Mouse (Mus musculus) heart, embryonic 16.5 days (tissue): ENCODE measurements around the gene Jak1. TPM values are rescaled to one million over a fixed set of nuclear protein-coding genes. Genes with fewer than 3 reads are reported as not detected.
"Not testable (repeated sequence)": the region's sequence is repeated elsewhere in the genome, so short reads cannot be mapped to it uniquely, and the experiment has no call there.

Source experiments
- ATAC-seq: fragments of 200-750 bp; cut with Nextera tagmentation; replicated peaks from 2 replicates; pipeline ENCODE4 v1.8.0; 2017; ENCODE audit warnings: moderate number of reproducible peaks; ENCODE audit not compliant: insufficient read depth, low FRiP score; ENCODE audit errors: extremely low read depth
- H3K27ac ChIP-seq: fragments of 300-500 bp; sonication (generic); 2 replicates; pipeline ENCODE4 v1.5.1; 2014; ENCODE audit warnings: mild to moderate bottlenecking, low read length, control low read depth, moderate library complexity
- H3K27me3 ChIP-seq: fragments of 300-500 bp; sonication (generic); 2 replicates; pipeline ENCODE4 v1.6.1; 2014; ENCODE audit warnings: low read length, mixed read lengths; ENCODE audit not compliant: control insufficient read depth, insufficient read depth
- H3K36me3 ChIP-seq: fragments of 300-500 bp; sonication (generic); 2 replicates; pipeline ENCODE4 v1.6.1; 2014; ENCODE audit not compliant: control insufficient read depth, insufficient read depth
- H3K4me1 ChIP-seq: fragments of 300-500 bp; sonication (generic); 2 replicates; pipeline ENCODE4 v1.6.1; 2014; ENCODE audit warnings: low read length, mixed read lengths; ENCODE audit not compliant: control insufficient read depth, insufficient read depth
- H3K4me2 ChIP-seq: fragments of 300-500 bp; sonication (generic); 2 replicates; pipeline ENCODE4 v1.6.1; 2014; ENCODE audit warnings: low read depth, mild to moderate bottlenecking, control low read depth, low read length
- H3K4me3 ChIP-seq: fragments of 300-500 bp; sonication (generic); 2 replicates; pipeline ENCODE4 v1.5.1; 2014; ENCODE audit warnings: mild to moderate bottlenecking, control low read depth, low read length
- H3K9ac ChIP-seq: fragments of 300-500 bp; sonication (generic); 2 replicates; pipeline ENCODE4 v1.6.1; 2014; ENCODE audit warnings: low read length, control low read depth
- H3K9me3 ChIP-seq: fragments of 300-500 bp; sonication (generic); replicated peaks from 2 replicates; pipeline ENCODE4 v1.6.1; 2016; ENCODE audit warnings: low read length; ENCODE audit not compliant: control insufficient read depth
- WGBS: fragments of 180-500 bp; shearing (Covaris S2); extraction: QIAGEN DNeasy Blood & Tissue Kit; methylation state at CpG from one replicate; pipeline ENCODE4 v1.1.7; 2014; 5-methylcytosine and 5-hydroxymethylcytosine counted together
- polyA plus RNA-seq: library from polyadenylated mRNA; unstranded; fragments of >200 nt; fragmentation: Nextera tagmentation; extraction: Ambion mirVana; gene quantifications from 2 replicates; pipeline ENCODE4 v1.2.1, GENCODE M21; 2015

The Jak1 gene
- polyA plus RNA-seq, 1 experiment from 2014 or later: 65.7 TPM

- Histone ChIP-seq H3K36me3 (no peaks in the 10 kb centered on the region), H3K27me3 (no peaks in the 10 kb centered on the region), H3K4me2 (no peak overlapping the region), H3K9me3 (no peaks in the 10 kb centered on the region), H3K27ac (no peak overlapping the region), H3K4me3 (no peak overlapping the region), H3K9ac (no peak overlapping the region), H3K4me1 (peaks cover 7% of the 10 kb centered on the region)
- ATAC-seq: no peak
- 62% methylated on average over 2 of the region's 2 CpGs for WGBS
These were observed 20.9 kb upstream of the Jak1 start for GRCm38 (mm10) chr4:101285906-101286432.

DNA sequence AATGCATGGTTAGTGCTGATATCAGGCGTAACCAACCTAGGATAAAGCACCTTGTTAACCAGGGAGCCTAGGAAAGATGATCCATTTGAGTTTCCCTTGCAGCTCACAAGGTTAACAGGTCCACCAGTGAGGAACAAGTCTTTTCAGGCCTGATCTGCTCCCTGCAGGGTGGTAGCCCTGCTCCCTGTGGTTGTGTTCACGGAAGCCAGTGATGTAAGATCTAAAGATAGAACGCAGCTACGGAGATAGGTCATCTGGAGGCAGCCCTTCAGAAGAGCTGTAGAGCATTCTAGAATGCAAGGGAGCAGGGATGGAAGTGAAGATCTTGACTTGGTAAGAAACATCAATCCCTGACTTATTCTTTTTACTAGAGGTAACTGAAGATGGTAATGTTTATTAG lies 18.9 kb upstream of the Jak1 start:
- H3K4me2 ChIP-seq: no peak overlapping the region
- no peaks in the 10 kb centered on the region for H3K27me3 ChIP-seq
- 41% methylated on average over 4 of the region's 4 CpGs for WGBS
- peaks cover 10% of the 10 kb centered on the region for H3K4me1 ChIP-seq
- ATAC-seq: peak; percentile 60; the same call in 1 of the 2 replicates
- no peaks in the 10 kb centered on the region for H3K9me3 ChIP-seq
- no peak overlapping the region for H3K27ac ChIP-seq
- no peaks in the 10 kb centered on the region for H3K36me3 ChIP-seq
- H3K4me3 ChIP-seq: no peak overlapping the region
- H3K9ac ChIP-seq: no peak overlapping the region

DNA sequence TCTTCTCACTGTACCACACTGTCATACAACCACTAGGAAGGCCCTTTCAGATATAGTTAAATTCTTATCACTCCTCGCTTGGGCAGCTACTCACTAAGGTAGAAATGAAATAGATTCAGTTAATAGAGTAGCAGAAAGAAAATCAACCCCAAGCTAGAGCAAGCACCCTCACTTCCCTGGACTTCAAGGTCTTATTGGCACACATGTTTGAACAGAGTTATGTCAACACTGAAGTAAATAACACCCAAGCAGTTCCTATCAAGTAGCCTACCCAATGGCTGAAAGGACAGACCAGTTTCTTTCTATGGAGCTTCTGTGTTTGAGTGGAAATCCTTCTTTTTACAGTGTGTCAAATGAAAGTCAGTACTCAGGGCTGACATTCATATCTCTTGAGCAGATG lies 17.2 kb upstream of the Jak1 start:
- H3K4me1 ChIP-seq: peaks cover 10% of the 10 kb centered on the region
- no peaks in the 10 kb centered on the region for H3K36me3 ChIP-seq
- ATAC-seq: no peak
- no peak overlapping the region for H3K9ac ChIP-seq
- H3K4me3 ChIP-seq: no peak overlapping the region
- WGBS: 64% methylated on average over 1 of the region's 1 CpGs
- H3K27me3 ChIP-seq: no peaks in the 10 kb centered on the region
- no peak overlapping the region for H3K27ac ChIP-seq
- H3K9me3 ChIP-seq: no peaks in the 10 kb centered on the region
- H3K4me2 ChIP-seq: no peak overlapping the region

- no peak overlapping the region for H3K4me2 ChIP-seq
- H3K9ac ChIP-seq: no peak overlapping the region
- peaks cover 10% of the 10 kb centered on the region for H3K4me1 ChIP-seq
- H3K27me3 ChIP-seq: no peaks in the 10 kb centered on the region
- WGBS: 86% methylated on average over 2 of the region's 2 CpGs
- no peak for ATAC-seq
- no peak overlapping the region for H3K27ac ChIP-seq
- H3K4me3 ChIP-seq: no peak overlapping the region
- H3K9me3 ChIP-seq: no peaks in the 10 kb centered on the region
- H3K36me3 ChIP-seq: no peaks in the 10 kb centered on the region
These were observed 15.0 kb upstream of the Jak1 start for GRCm38 (mm10) chr4:101280119-101280518.

DNA sequence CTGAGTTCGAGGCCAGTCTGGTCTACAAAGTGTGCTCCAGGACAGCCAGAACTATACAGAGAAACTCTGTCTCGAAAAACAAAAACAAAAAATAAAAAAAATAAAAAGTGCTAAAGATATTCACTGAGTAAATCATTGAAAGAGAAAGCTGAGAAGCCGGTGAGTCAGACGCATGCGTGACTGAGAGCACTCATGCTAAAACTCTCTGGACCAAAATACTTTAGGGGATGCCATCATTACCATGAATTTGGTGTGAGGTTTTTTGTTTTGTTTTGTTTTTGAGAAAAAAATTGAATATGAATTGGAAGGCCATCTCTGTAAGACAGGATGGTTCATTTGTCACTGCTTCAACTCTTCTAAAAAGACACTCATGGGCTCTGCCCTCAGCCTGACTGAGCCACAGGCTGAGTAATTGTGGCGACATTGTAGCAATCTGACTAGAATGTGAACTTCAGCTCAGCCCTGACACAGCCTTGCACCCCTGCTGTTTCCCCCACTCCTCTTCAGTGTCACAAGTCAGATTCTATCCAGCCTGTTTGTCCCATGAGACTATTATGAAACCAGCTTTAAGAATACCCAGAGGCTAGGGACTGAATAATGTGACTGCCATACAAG lies 11.5 kb upstream of the Jak1 start:
- no peak overlapping the region for H3K4me3 ChIP-seq
- no peak overlapping the region for H3K27ac ChIP-seq
- ATAC-seq: no peak
- no peak overlapping the region for H3K9ac ChIP-seq
- H3K27me3 ChIP-seq: no peaks in the 10 kb centered on the region
- no peaks in the 10 kb centered on the region for H3K9me3 ChIP-seq
- 82% methylated on average over 6 of the region's 6 CpGs for WGBS
- peaks cover 3% of the 10 kb centered on the region; the same call in 1 of the 2 replicates for H3K4me1 ChIP-seq
- no peaks in the 10 kb centered on the region for H3K36me3 ChIP-seq
- H3K4me2 ChIP-seq: no peak overlapping the region

DNA sequence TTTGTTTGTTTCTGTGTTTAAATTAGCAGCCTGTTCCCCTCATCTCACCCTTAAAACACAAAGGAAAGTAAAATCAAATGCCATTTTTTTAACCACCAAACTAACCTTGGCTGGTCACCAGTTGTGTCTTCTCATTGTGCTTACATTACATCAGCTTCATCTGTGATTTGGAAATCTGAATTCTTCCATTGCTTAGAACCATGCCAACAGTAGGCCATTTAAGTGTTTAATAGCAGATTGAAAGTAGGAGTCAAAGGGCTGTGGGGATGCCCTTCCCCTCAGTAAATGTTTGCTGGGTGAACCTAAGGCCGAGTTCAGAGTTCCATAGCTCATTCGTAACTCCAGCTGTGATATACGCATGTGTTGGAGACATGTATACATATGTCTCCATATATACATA lies 10.8 kb upstream of the Jak1 start:
- H3K4me3 ChIP-seq: no peak overlapping the region
- no peaks in the 10 kb centered on the region for H3K9me3 ChIP-seq
- H3K27me3 ChIP-seq: no peaks in the 10 kb centered on the region
- H3K9ac ChIP-seq: no peak overlapping the region
- no peak for ATAC-seq
- H3K4me2 ChIP-seq: no peak overlapping the region
- peaks cover 3% of the 10 kb centered on the region; the same call in 1 of the 2 replicates for H3K4me1 ChIP-seq
- H3K36me3 ChIP-seq: no peaks in the 10 kb centered on the region
- no peak overlapping the region for H3K27ac ChIP-seq
- 88% methylated on average over 3 of the region's 3 CpGs for WGBS

- H3K36me3 ChIP-seq: no peaks in the 10 kb centered on the region
- H3K4me2 ChIP-seq: no peak overlapping the region
- WGBS: 78% methylated on average over 3 of the region's 3 CpGs
- ATAC-seq: no peak
- no peak overlapping the region for H3K27ac ChIP-seq
- no peak overlapping the region for H3K4me3 ChIP-seq
- no peaks in the 10 kb centered on the region for H3K4me1 ChIP-seq
- no peak overlapping the region for H3K9ac ChIP-seq
- H3K27me3 ChIP-seq: no peaks in the 10 kb centered on the region
- H3K9me3 ChIP-seq: no peaks in the 10 kb centered on the region
These were observed 5.7 kb upstream of the Jak1 start for GRCm38 (mm10) chr4:101270734-101271133.

- ATAC-seq: not testable (repeated sequence)
These were observed 3.4 kb upstream of the Jak1 start for GRCm38 (mm10) chr4:101268506-101268905.

DNA sequence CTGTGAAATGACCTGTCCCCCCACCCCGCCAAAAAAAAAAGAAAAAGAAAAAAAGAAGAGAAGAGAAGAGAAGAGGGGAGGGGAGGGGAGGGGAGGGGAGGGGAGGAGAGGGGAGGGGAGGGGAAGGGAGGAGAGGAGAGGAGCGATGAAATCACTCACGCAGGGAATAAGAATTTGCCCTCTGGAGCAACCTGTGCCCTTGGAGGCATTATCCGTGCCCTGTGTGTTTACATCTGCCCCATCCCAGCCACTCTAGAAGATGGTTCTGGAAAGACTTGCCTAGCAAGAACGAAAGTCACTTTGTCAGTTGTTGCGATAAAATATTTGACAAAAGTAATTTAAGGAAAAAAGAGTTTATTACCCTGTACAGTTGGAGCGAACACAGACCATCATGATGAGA lies 441 bp upstream of the Jak1 start:
- H3K9me3 ChIP-seq: no peaks in the 10 kb centered on the region
- peak overlapping the region; percentile 89 for H3K4me2 ChIP-seq
- H3K27ac ChIP-seq: peak overlapping the region; percentile 64
- no peak for ATAC-seq
- H3K27me3 ChIP-seq: no peaks in the 10 kb centered on the region
- peak overlapping the region; percentile 97 for H3K4me3 ChIP-seq
- no peaks in the 10 kb centered on the region for H3K36me3 ChIP-seq
- no peak overlapping the region for H3K9ac ChIP-seq
- WGBS: 30% methylated on average over 6 of the region's 7 CpGs
- peaks cover 13% of the 10 kb centered on the region for H3K4me1 ChIP-seq

More at GRCm38 (mm10) chr4:101268506-101268905, 3.4 kb upstream of the Jak1 start:
- H3K9me3 ChIP-seq, H3K4me1 ChIP-seq, H3K4me3 ChIP-seq, H3K27me3 ChIP-seq, H3K9ac ChIP-seq, H3K4me2 ChIP-seq, H3K36me3 ChIP-seq, H3K27ac ChIP-seq: not testable (repeated sequence)
- 83% methylated on average over 1 of the region's 1 CpGs for WGBS
